Comparison of ENCODE assay signal across 31 mouse cellular contexts in the genomic region with DNA sequence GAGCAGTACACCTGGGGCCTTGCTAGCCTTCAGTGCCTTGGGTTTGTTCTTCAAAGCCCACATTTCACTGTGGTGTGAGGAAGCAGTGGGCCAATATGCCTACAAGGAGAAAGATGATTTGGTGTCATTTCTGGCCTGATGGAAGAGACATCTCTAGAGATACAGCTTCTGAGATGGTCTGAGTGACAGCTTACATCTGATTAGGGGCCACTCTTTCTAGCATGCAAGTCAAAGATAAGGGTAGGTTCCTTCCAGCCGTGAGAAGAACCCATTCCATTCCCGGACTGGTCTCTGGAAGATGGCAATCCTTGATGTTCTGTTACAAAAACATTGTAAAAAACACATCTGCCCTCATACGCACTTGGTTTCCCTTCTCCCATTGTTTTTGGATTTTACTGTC.
"Had no signal": no experiment of that assay in that cellular context is flagged by ENCODE, and none has a peak within 500 bp of the region (broad histone marks: within the 10 kb centered on the region; RNA-seq: fewer than 3 reads in every experiment).

No protein-coding gene starts in this region.

- DNase-seq: left cerebral cortex, postnatal 4 days; liver; liver, embryonic 13.5 days; liver, postnatal 0 days; lung, adult 18-20 months; lung, adult 2 months; lung, embryonic 14.5 days; lung, postnatal 10 days; lung, postnatal 14 days; lung, postnatal 36 days; lung, postnatal 4 days; midbrain, embryonic 14.5 days had no signal

- ATAC-seq: liver, embryonic 12.5 days; liver, postnatal 0 days; lung, postnatal 0 days; midbrain, embryonic 13.5 days; midbrain, embryonic 15.5 days; midbrain, embryonic 16.5 days had no signal

- H3K4me1 ChIP-seq: limb, embryonic 15.5 days; liver, embryonic 12.5 days; liver, embryonic 15.5 days; lung, embryonic 15.5 days; megakaryocyte, embryonic 14.5 days; neural tube, embryonic 12.5 days had no signal

- H3K27ac ChIP-seq: limb, embryonic 10.5 days; limb, embryonic 12.5 days; limb, embryonic 13.5 days; limb, embryonic 15.5 days; liver, embryonic 12.5 days; liver, embryonic 13.5 days; liver, embryonic 14.5 days; liver, embryonic 15.5 days; lung, embryonic 15.5 days; macrophage; midbrain, embryonic 12.5 days; midbrain, embryonic 13.5 days; midbrain, embryonic 15.5 days; neural tube, embryonic 12.5 days; neural tube, embryonic 13.5 days had no signal

- H3K27me3 ChIP-seq: limb, embryonic 12.5 days; limb, embryonic 13.5 days; limb, embryonic 15.5 days; liver, embryonic 12.5 days; liver, embryonic 13.5 days; liver, embryonic 15.5 days; lung, embryonic 15.5 days; midbrain, embryonic 12.5 days; midbrain, embryonic 13.5 days; midbrain, embryonic 15.5 days; neural tube, embryonic 12.5 days; neural tube, embryonic 13.5 days had no signal

- H3K4me2 ChIP-seq: limb, embryonic 12.5 days; limb, embryonic 13.5 days; limb, embryonic 15.5 days; liver, embryonic 11.5 days; liver, embryonic 12.5 days; liver, embryonic 13.5 days; liver, embryonic 15.5 days; lung, embryonic 14.5 days; lung, embryonic 15.5 days; midbrain, embryonic 12.5 days; midbrain, embryonic 13.5 days; midbrain, embryonic 15.5 days; neural tube, embryonic 12.5 days; neural tube, embryonic 13.5 days had no signal

- H3K36me3 ChIP-seq: limb, embryonic 10.5 days; limb, embryonic 12.5 days; limb, embryonic 13.5 days; limb, embryonic 15.5 days; liver, embryonic 12.5 days; liver, embryonic 13.5 days; liver, embryonic 15.5 days; lung, embryonic 15.5 days; midbrain, embryonic 12.5 days; midbrain, embryonic 13.5 days; midbrain, embryonic 15.5 days; neural tube, embryonic 12.5 days; neural tube, embryonic 13.5 days had no signal

- H3K4me3 ChIP-seq: limb, embryonic 10.5 days; limb, embryonic 12.5 days; limb, embryonic 13.5 days; limb, embryonic 15.5 days; liver, embryonic 12.5 days; liver, embryonic 13.5 days; liver, embryonic 15.5 days; lung, embryonic 15.5 days; megakaryocyte, embryonic 14.5 days; midbrain, embryonic 12.5 days; midbrain, embryonic 13.5 days; midbrain, embryonic 15.5 days; myocyte; neural tube, embryonic 12.5 days; neural tube, embryonic 13.5 days had no signal

- H3K9ac ChIP-seq: limb, embryonic 12.5 days; limb, embryonic 13.5 days; limb, embryonic 15.5 days; liver, embryonic 12.5 days; liver, embryonic 13.5 days; liver, embryonic 14.5 days; liver, embryonic 15.5 days; liver, postnatal 0 days; lung, embryonic 14.5 days; lung, embryonic 15.5 days; midbrain, embryonic 12.5 days; midbrain, embryonic 13.5 days; midbrain, embryonic 15.5 days; neural tube, embryonic 12.5 days; neural tube, embryonic 13.5 days had no signal

- H3K9me3 ChIP-seq: limb, embryonic 10.5 days; limb, embryonic 12.5 days; limb, embryonic 13.5 days; limb, embryonic 15.5 days; liver, embryonic 12.5 days; liver, embryonic 13.5 days; liver, embryonic 15.5 days; lung, embryonic 15.5 days; megakaryocyte, embryonic 14.5 days; midbrain, embryonic 12.5 days; midbrain, embryonic 13.5 days; midbrain, embryonic 15.5 days; neural tube, embryonic 12.5 days; neural tube, embryonic 13.5 days had no signal
